Mouse (Mus musculus) adrenal gland, adult 2 months (tissue): ENCODE data around the gene Arid1b. TPM values are rescaled to one million over a fixed set of nuclear protein-coding genes. Genes with fewer than 3 reads are reported as not detected.

ENCODE experiments used
- DNase-seq: peaks from one replicate; pipeline ENCODE4 v3.0.0; 2021
- polyA plus RNA-seq: library from polyadenylated mRNA; depleted of rRNA; stranded (reverse); fragments of >200 nt; gene quantifications from 2 replicates; pipeline ENCODE4 v1.2.3, GENCODE M21; 2012
- total RNA-seq, 2 experiments: library from RNA; stranded (reverse); gene quantifications; 2 replicates each; pipeline ENCODE4 v1.2.3; 2021

Arid1b gene
- total and polyA plus RNA-seq, 3 experiments = 52.1 to 174 (median 83.8) TPM

GRCm38 (mm10) chr17:5154322-5154721 lies 160.2 kb downstream of the Arid1b start:
- DNase-seq = no peak

GRCm38 (mm10) chr17:5157609-5158008 lies 163.5 kb downstream of the Arid1b start:
- DNase-seq = peak; percentile 63

DNA sequence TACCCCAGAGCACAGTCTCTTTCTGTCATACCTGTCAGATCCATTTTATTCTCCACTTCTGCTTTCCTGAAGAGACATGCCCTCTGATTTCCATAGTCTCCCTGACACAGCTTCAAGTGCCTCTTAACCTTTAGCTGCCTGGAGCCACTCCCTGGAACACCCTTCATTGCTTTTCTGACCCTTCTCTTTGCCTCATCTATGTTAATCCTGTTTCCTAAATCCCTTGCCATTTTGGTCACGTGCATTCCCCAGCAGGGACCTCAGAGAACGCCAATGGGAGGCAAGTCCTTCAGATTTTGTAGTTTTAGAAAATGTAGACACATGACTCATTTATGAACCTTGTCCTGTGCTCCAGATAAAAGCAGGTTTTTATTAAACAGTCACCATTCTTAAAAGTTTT lies 168.4 kb downstream of the Arid1b start:
- peak; percentile 57 for DNase-seq

DNA sequence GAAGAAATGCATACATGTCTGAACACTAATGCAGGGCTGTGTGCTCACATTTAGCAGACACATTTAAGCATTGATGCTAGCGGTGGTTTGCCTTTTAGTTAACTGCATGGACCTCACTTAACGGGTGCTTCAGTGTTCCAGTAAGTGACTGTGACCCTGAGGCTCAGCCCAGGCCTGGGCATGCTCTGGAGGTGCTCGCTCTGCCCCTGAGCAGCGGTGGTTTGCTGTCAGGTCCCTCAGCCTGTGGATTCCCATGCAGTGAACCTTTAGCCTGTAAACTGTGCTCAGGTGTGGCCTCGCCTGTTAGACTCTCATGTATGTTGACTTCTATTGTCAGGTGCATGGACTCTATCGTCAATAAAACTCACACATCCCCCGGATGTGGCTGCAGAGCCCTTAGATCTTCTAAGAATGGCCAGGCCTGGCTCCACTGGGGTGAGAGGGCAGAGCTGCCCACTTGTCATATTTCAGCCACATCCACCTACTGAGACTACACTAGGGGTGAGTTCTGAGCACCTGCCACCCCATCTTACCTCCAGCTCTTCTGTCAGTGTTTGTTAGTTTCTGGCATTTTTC lies 169.2 kb downstream of the Arid1b start:
- DNase-seq = peak; percentile 40

- no peak for DNase-seq
Measured at GRCm38 (mm10) chr17:5164794-5165193, 170.7 kb downstream of the Arid1b start.

DNA sequence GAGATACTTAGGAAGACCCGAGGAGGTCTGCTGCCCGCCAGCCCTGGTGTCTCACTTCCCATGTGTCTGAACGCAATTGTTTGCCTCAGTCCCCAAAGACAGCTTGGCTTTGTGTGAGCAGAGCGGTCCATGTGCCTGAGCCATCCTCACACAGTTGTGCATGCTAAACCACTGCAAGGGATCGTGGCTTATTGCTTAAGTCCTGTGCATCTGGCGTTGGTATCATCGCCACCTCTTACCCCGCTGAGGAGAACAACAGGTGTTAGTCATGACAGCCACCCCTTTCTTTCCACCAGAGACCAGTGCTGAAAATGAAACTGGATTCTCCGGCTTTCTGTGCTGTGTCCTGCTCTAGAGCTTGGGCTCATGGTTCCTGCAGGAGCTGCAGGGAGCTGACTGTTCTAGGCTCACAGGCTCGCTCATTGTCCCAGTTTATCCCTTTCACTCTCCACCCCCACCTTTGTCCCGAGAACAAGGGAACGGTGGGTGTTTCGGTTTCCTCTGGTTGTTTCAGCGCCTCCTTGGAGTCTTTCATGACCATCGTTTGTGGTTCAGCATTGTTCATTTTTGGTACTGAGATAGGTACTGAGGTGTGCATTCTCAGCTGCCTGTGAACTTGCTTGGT lies 171.2 kb downstream of the Arid1b start:
- no peak for DNase-seq

DNA sequence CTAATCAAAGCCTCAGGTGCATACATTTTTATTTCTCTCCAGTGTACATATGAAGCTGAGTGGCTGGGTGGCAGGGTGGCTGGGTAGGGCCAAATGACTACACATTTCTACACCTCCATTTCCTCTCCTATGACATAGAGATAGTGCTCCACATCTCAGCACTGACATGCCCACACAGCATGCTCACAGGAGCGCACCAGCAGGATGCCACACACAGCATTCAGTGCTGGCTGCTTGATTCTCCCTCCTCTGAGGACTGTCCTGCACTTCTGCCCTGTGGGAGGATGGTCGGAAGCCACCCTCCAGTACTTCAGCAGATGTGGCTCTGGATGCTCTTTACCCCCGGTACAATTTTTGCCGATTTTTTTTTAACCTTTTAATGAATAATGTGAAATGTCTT lies 172.0 kb downstream of the Arid1b start:
- DNase-seq = no peak

DNA sequence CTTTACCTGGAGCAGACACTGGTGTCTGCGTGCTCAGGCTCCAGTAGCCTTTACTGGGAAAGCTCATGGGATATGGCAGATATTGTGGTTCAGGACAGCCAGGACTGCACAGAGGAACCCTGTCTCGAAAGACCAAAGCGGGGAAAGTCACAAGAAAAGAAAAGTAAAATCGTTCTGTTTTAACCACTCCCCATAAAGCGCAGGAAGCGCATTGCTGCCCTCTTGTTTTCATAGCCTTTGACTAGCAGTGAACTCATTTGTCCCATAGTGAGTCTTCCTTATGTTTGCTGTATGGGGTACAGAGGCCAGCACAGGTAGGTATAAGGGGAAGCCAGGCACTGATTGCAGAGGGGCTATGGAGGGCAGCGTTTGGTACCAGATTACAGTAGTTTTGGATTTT lies 173.9 kb downstream of the Arid1b start:
- DNase-seq = no peak

- DNase-seq = no peak
Measured at GRCm38 (mm10) chr17:5168640-5169039, 174.5 kb downstream of the Arid1b start.

DNA sequence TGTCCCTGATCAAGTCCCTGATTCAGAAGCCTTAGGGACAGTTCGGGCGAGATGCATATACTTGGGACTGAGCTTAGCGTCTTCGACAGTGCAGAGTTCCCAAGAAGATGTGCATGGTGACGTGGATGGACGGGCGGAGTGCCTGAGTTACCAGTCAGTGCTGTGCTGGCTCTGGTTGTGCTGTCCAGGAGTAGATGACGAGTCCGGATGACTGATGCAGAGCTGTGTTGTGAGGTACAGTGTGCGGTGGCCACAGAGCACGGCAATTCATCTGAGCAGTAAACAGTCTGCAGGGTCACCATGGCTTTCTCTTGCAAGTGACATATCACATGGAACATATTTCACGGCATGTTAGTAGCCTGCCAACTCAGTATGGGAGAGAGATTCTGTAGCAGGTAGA lies 176.2 kb downstream of the Arid1b start:
- no peak for DNase-seq

DNA sequence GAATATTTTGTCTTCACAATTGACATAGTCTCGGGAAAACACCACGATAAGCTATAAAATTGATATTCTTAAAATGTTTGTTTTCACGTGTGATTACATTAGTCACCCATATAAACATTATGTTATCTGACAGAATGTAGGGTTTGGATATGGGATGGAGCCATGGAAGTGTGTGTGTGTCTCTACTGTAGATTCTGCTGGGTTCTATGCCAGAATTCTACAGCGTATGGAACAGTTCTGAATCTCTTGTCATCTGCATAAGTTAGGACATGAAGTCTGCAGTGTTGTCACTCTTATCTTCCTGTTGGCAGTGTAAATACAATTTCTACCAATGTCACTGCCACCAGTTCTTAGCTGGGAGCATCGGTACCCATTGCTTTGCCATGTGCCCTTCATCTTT lies 177.3 kb downstream of the Arid1b start:
- DNase-seq = no peak

GRCm38 (mm10) chr17:5174426-5175020 lies 180.4 kb downstream of the Arid1b start:
- no peak for DNase-seq

DNA sequence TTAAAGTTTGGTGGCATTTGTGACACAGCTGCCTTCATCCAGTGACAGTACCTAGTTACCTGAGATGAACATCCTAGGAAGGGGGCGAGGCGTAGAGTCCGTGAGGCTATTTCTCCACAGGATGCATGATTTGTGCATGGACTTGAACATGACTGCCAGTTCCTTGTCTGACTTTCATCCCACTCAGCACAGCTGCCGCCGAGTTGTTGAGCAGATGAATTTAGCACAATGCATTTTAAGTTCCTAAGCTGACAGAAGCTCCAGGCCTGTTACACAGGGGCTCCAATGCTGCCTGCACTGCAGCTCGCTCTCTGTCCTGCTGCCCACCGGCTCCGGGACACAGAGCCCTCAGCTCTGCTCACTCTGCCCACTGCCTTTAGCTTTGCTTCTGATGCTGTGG lies 181.4 kb downstream of the Arid1b start:
- no peak for DNase-seq

DNA sequence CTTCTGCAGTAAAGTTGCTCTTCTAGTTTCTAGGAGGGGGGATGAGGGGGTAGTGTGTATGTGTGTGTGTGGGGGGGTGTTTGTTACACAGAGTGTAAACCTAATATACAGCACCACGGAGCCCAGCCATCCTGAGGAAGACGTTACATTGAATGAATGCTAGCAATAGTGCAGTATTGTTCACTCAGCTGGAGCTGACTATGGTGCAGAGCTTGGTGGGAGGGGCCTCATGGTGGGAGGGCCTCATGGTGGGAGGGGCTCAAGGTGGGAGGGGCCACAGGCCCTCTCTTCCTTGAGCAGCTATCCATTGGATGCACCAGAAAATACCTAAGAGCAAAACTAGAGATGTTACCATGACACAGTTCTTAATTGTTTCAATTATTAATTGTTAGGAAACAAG lies 182.2 kb downstream of the Arid1b start:
- no peak for DNase-seq

DNA sequence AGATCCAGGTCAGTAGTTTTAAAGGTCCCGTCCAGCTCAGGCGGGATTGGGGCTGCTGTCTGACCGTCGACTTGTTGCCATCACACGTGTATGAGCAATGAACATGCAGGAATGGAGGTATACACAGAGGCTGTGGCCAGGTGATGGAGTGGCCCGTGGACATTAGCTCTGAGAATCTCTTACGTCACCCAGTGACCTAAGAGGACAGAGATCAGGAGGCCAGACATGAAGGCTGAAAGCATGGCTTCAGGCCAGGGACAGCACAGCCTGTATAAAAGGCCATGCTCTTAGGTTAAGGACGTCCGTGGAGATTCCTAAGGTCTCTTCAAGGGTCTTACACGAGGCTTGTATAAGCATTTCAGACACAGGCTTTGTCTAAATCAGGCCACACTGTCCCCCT lies 184.4 kb downstream of the Arid1b start:
- peak; percentile 64 for DNase-seq

DNA sequence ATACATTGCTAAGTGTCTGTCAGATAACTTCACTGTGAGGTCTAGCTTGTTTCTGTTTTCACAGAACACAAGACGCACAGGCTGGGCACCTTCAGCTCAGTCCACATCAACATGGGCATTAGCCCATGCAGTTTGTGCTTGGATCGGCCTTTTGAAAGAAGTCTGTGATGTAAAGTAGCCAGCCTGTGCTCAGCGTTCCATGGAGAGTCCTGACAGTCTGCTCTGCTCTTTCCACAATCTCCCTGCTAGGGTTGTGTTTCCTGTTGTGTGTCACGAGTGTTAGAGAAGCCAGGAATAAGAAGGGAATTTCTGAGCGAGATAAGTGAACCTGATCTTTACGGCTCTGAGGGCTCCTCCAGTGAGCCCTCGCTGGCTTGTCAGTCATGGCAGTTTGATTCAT lies 184.9 kb downstream of the Arid1b start:
- no peak for DNase-seq

GRCm38 (mm10) chr17:5179412-5179811 lies 185.3 kb downstream of the Arid1b start:
- no peak for DNase-seq

DNA sequence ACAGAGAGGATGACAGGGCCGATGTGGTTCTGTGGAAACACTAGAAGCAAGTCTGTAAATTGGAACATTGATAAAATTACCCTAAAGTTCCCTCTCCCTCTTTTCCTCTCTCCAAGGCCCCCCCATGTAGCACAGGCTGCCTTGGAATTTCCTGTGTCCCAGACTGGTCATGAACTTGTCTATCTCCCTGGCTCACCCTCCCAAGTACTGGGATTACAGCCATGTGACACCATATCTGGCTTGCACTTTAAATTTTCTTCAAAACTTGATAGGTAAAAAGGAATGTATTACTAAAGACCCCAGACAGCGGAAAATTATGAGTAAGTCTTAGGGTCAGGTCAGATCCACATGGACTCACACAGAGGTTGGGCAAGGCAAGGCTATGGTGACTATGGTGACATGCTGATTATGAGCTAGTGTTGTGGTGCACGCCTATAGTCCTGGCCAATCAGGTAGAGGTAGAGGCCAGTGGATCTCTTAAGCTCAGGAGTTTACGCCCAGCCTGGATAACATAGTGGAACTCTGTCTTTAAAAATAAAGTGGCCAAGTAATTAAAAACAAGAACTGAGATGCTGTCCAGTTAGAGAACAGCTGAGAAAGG lies 185.9 kb downstream of the Arid1b start:
- DNase-seq = no peak

DNA sequence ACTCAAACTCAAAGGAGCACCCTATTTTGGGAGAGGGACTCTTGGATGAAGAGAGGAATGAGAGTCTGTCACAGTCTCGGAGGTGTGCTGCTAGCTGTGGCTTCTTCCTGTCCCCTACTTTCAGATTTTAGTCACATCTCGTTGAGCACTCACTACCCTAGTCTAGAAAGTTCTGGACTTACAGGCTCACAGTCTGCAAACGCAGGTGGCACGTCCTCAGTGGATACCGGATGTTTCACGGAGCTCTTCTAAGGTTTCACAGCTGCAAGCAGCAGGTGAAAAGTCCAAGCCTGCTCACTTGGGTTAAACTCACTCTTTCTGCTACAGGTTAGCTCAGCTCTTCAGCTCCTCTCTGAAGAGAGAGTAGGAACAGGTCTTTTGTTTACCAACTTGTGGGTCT lies 186.8 kb downstream of the Arid1b start:
- no peak for DNase-seq

GRCm38 (mm10) chr17:5182493-5182892 lies 188.4 kb downstream of the Arid1b start:
- no peak for DNase-seq

DNA sequence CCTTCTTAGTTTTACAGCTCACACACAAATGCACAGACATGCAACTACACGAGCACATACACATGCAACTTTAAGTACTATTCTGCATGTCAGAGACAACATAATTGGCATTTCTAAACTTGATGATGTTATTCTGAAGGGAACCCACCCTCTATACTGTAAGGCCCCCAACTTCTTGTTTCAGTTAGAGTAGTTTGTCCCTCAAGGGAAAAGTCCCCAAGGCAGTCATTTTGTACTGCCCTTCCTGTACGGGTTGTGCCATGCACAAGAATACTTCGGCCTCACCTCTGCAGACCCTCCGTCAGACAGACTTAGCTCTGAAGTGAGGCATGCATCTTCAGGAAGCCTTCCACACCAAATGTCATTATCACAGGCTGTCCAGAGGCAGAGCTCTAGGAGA lies 191.4 kb downstream of the Arid1b start:
- no peak for DNase-seq

DNA sequence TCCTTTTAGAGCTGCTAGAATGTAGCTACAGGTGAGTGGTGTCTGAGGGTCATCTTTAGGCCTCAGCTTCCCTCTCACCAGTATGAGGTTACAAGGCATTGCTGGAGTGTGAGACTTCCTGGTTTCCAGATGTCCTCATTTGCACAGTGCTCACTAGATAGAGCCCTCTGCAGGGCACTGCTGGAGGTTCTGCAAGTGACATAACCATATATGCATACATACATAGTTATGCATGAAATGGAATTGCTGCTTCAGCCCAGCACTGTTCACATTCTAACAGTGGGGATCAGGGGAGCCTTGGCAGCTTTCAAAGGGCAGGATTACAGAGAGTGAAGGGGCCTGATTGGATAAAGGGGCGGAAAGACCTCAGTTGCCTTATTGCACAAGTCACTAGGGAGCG lies 193.4 kb downstream of the Arid1b start:
- DNase-seq = no peak

DNA sequence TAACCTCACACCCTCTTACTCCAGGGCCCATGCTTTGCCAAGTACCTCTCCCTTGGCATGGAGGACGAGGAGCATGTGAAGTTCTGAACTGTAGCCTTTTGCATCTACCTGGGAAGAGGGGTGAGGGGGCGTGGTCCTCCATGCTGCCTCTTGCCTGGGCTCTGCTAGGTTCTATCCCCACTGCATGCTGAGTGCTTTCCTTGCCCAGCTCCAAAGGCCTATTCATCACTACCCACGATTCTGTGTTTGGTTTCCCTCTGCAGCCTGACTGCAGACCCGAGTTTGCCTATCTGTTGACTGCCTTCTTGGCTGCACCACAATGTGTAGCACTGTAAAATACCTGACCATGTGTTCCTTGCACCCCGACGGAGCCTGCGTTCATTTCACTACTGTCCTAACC lies 194.3 kb downstream of the Arid1b start:
- no peak for DNase-seq
